Mouse (Mus musculus) kidney, adult 2 months (tissue): ENCODE results near the gene Gm49396. TPM values are rescaled to one million over a fixed set of nuclear protein-coding genes. Genes with fewer than 3 reads are reported as not detected.
A peak's percentile ranks its signal among the peaks of the same experiment; 100 is the strongest.

ENCODE experiments used
- DNase-seq: peaks from one replicate; pipeline ENCODE4 v3.0.0; 2021
- H3K27ac ChIP-seq: fragments of 200-500 bp; 2 replicates; pipeline ENCODE4 v1.5.1; 2012; ENCODE audit warnings: low read depth, low read length, control low read depth, inconsistent platforms; ENCODE audit not compliant: insufficient read depth
- H3K27me3 ChIP-seq: fragments of 200-500 bp; replicated peaks from 2 replicates; pipeline ENCODE4 v1.6.1; 2012; ENCODE audit warnings: mild to moderate bottlenecking, moderate library complexity, low read length, inconsistent platforms; ENCODE audit not compliant: control insufficient read depth, insufficient read depth
- H3K36me3 ChIP-seq: fragments of 200-500 bp; 2 replicates; pipeline ENCODE4 v1.6.1; 2012; ENCODE audit warnings: mild to moderate bottlenecking, moderate library complexity, low read length, inconsistent platforms; ENCODE audit not compliant: control insufficient read depth, insufficient read depth
- H3K4me1 ChIP-seq: fragments of 200-500 bp; 2 replicates; pipeline ENCODE4 v1.6.1; 2011; ENCODE audit warnings: low read length; ENCODE audit not compliant: control insufficient read depth, insufficient read depth
- H3K4me3 ChIP-seq: fragments of 200-500 bp; 2 replicates; pipeline ENCODE4 v1.5.1; 2011; ENCODE audit warnings: mild to moderate bottlenecking, low read depth, low read length, control low read depth; ENCODE audit not compliant: insufficient read depth
- CTCF ChIP-seq: fragments of 200-500 bp; conservative IDR thresholded peaks from 2 replicates; pipeline ENCODE4 v1.5.1; 2011; ENCODE audit warnings: low read depth, mild to moderate bottlenecking, control low read depth, low read length, moderate library complexity, mixed read lengths; ENCODE audit not compliant: insufficient read depth, insufficient read length
- POLR2A ChIP-seq: fragments of 200-500 bp; IDR thresholded peaks from one replicate; pipeline ENCODE4 v1.6.1; 2011; ENCODE audit warnings: low read depth, low read length, control low read depth
- WGBS: fragments of 180-500 bp; shearing (Covaris S2); methylation state at CpG from one replicate; pipeline ENCODE4 v1.1.7; 2018; 5-methylcytosine and 5-hydroxymethylcytosine counted together
- polyA plus RNA-seq: library from polyadenylated mRNA; depleted of rRNA; stranded (reverse); fragments of >200 nt; gene quantifications from 2 replicates; pipeline ENCODE4 v1.2.3, GENCODE M21; 2012

Gene Gm49396
- polyA plus RNA-seq, 1 experiment, result 1.9 TPM

DNA sequence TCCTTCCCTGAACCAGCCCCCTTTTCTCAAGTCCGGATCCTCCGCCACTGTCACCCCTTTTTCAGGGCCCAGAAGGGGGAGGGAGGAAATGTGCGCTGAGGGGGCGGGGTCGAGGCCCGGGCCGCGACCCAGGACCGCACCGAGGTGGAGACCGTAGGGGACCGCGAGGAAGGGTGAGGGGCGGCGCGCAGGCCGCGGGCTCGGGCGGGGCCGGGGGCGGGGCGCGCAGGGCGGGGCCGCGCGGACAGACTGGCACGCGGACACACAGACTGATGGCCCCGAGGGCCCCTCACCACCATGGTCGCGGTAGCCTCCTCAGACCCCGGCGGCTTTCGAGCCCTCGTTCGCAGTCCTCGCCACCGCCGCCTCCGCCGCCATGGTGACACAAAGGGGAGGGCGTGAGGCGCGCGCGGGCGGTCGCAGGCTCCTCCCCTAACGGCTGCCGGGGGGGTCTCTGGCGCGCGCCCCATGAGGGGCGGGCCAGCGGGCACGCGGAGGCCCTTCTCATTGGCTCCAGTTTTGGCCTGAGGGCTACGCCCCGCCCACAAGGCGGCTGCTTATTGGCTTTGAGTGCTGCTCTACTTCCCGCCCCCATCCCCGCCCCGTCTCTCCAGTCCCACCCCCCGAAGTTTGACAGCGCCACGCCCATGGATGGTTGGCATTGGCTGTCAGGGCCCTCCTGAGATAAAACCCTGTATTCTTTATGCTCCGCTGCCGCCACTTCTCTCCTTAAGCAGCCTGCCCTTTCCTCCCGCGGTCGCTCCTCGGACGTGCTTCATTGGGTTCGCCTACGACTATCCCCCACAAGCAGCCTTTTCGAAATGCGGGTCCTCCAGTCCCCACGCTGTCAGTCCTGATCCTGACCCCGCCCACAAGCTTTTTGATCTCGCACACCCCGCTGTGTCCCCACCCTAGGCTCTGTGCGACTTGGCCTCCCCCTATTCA lies 28.2 kb upstream of the Gm49396 start, which contains the start of gene Arhgap33:
TSS of gene Arhgap33 (minus strand) at position 428 of the 945 bp plus-strand sequence.
- TF ChIP-seq CTCF, result no peak
- Histone ChIP-seq H3K27me3 (no peaks in the 10 kb centered on the region), H3K4me3 (peak within 1 kb of the TSS; percentile 72), H3K36me3 (no peaks in the 10 kb centered on the region), H3K4me1 (peaks cover 2% of the 10 kb centered on the region; the same call in 1 of the 2 replicates), H3K27ac (no peak within 1 kb of the TSS)
- 1% methylated on average over 80 of the region's 84 CpGs for whole genome bisulfite sequencing
- peak; percentile 98 for DNase-seq

- Histone ChIP-seq H3K4me1 (no peaks in the 10 kb centered on the region), H3K4me3 (no peak overlapping the region), H3K27ac (no peak overlapping the region), H3K36me3 (no peaks in the 10 kb centered on the region), H3K27me3 (no peaks in the 10 kb centered on the region)
- WGBS, result 93% methylated on average over 7 of the region's 7 CpGs
- no peak for DNase-seq
- TF ChIP-seq CTCF (no peak), POLR2A (no peak)
These were observed 22.6 kb upstream of the Gm49396 start for GRCm38 (mm10) chr7:30540572-30540971.

GRCm38 (mm10) chr7:30544327-30544726 lies 18.8 kb upstream of the Gm49396 start:
- H3K27me3 ChIP-seq, result no peaks in the 10 kb centered on the region
- no peak overlapping the region for H3K4me3 ChIP-seq
- no peak for DNase-seq
- WGBS, result 96% methylated on average over 2 of the region's 2 CpGs
- H3K4me1 ChIP-seq, result no peaks in the 10 kb centered on the region
- TF ChIP-seq POLR2A (no peak), CTCF (no peak)
- H3K36me3 ChIP-seq, result no peaks in the 10 kb centered on the region
- H3K27ac ChIP-seq, result no peak overlapping the region

DNA sequence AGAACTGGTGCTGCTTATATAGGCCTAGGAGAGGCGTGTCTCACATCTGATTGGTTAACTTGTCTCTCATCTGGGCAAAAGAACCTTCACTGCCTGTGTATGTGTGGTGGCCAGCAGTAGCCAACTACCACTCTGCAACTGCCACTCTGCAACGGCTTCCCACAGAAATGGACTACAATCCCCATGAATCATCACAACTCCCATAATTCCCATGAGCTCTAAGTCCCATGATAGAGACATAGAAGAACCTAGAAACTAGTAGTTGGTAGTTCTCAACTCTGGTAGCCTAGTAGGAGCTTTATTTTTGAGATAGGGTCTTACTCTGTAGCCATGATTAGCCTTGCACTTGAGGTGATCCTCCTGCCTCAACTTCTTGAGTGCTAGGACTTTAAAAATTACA lies 13.3 kb upstream of the Gm49396 start:
- DNase-seq, result no peak
- no peak overlapping the region for H3K27ac ChIP-seq
- no peaks in the 10 kb centered on the region; the same call in 1 of the 2 replicates for H3K4me1 ChIP-seq
- no peaks in the 10 kb centered on the region for H3K27me3 ChIP-seq
- H3K36me3 ChIP-seq, result no peaks in the 10 kb centered on the region
- TF ChIP-seq CTCF (no peak), POLR2A (no peak)
- H3K4me3 ChIP-seq, result no peak overlapping the region
- 82% methylated on average over 2 of the region's 2 CpGs for WGBS

- WGBS, result 96% methylated on average over 1 of the region's 1 CpGs
- TF ChIP-seq CTCF (no peak), POLR2A (no peak)
- Histone ChIP-seq H3K27me3 (no peaks in the 10 kb centered on the region), H3K4me3 (no peak overlapping the region), H3K36me3 (no peaks in the 10 kb centered on the region), H3K4me1 (no peaks in the 10 kb centered on the region; the same call in 1 of the 2 replicates), H3K27ac (no peak overlapping the region)
- DNase-seq, result no peak
These were observed 12.5 kb upstream of the Gm49396 start for GRCm38 (mm10) chr7:30550603-30551002.

DNA sequence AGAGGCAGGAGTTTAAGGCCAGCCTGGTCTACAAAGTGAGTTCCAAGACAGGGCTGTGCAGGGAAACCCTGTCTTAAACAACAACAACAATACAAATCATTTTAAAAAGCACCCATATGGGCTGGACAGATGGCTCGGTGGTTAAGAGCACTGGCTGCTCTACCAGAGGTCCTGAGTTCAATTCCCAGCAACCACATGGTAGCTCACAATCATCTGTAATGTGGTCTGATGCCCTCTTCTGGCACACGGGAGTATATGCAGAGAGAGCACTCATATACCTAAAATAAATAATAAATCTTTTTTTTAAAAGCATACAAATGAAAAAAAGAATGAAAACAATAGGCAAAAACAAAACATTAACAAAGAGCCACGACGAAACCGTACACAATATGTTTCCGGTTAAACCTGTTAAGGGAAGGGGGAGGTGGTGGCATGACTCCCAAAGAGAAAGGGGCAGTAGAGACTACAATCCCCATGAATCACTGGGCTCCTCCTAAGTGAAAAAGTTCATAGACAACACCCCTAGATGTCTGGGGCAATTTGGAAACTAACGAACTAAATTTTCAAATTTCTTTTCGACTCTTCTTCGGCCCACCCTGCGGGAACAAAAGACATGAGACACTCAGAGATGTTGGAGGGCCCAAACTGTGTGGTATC lies 11.6 kb upstream of the Gm49396 start:
- DNase-seq, result no peak
- Histone ChIP-seq H3K36me3 (no peaks in the 10 kb centered on the region), H3K4me3 (peak overlapping the region; percentile 98), H3K27me3 (no peaks in the 10 kb centered on the region), H3K27ac (peak overlapping the region; percentile 99), H3K4me1 (no peaks in the 10 kb centered on the region; the same call in 1 of the 2 replicates)
- TF ChIP-seq CTCF (peak; percentile 25; the same call in 1 of the 2 replicates), POLR2A (no peak)
- WGBS, result 2% methylated on average over 10 of the region's 10 CpGs

GRCm38 (mm10) chr7:30552102-30553020 lies 10.8 kb upstream of the Gm49396 start, which contains the start of the genes Hspb6 and Proser3:
Gene Hspb6, plus strand, starts transcription at chr7:30552178.
Gene Proser3, minus strand, starts transcription at chr7:30552299.
- WGBS, result under 1% methylated on average over 44 of the region's 44 CpGs
- no peak for TF ChIP-seq CTCF
- TF ChIP-seq POLR2A, result peak; percentile 47
- no peaks in the 10 kb centered on the region for H3K27me3 ChIP-seq
- H3K4me1 ChIP-seq, result no peaks in the 10 kb centered on the region; the same call in 1 of the 2 replicates
- H3K27ac ChIP-seq, result peak within 1 kb of the TSS; percentile 99
- peak; percentile 100 for DNase-seq
- H3K4me3 ChIP-seq, result peak within 1 kb of the TSS; percentile 98
- H3K36me3 ChIP-seq, result no peaks in the 10 kb centered on the region
